Mouse (Mus musculus): ENCODE results near the gene Gm4498. TPM values are rescaled to one million over a fixed set of nuclear protein-coding genes. Genes with fewer than 3 reads are reported as not detected.
"Not testable (repeated sequence)": the region's sequence is repeated elsewhere in the genome, so short reads cannot be mapped to it uniquely, and the experiment has no call there.

Gene Gm4498
- polyA plus RNA-seq (2012; ENCODE audit: insufficient read depth, low replicate concordance), result not detected in 2 replicates

DNA sequence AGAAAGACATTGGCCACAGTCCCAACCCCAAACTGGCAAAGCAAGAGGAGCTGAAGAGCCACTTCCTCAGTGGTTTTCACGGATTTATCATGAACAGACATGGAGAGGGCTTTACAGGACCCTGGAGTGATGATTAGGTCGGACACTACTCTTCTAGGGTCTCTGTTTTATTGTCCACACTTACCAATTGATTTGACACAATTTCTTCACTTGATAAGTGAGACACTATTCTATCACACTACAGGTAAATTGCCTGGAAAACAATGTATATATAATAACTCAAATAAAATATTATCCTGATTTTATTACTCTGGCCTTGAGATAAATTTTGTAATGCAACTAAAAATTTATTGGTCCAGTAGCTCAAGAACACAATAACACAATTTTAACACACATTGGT, at the start of gene Gm4498:
Gm4498 (minus strand) TSS at position 101 of the 400 bp plus-strand sequence.
- H3K4me1 ChIP-seq; H3K36me3 ChIP-seq (replicated peaks; ENCODE audit: low read length); H3K9me3 ChIP-seq; H3K27me3 ChIP-seq (replicated peaks); H3K4me3 ChIP-seq (replicated peaks): not testable (repeated sequence)

GRCm38 (mm10) chr7:20262734-20263133, 29.1 kb upstream of the Gm4498 start, which contains the start of gene Gm5890:
Gm5890 (minus strand) TSS chr7:20262834.
- not testable (repeated sequence) for H3K4me3 ChIP-seq (replicated peaks); H3K9me3 ChIP-seq; H3K27me3 ChIP-seq (replicated peaks); H3K36me3 ChIP-seq (replicated peaks; ENCODE audit: low read length); H3K4me1 ChIP-seq

DNA sequence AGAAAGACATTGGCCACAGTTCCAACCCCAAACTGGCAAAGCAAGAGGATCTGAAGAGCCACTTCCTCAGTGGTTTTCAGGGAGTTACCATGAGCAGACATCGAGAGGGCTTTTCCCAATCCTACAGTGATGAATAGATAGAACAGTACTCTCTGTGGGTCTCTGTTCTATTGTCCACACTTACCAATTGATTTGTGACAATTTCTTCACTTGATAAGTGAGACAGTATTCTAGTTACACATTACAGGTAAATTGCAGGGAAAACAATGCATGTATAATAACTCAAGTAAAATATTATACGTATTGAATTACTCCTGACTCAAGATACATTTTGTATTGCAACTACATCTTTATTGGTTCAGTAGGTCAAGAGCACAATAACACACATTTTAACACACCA, 28.1 kb downstream of the Gm4498 start, which contains the start of gene Gm6164:
Gm6164 (minus strand) TSS at position 101 of the 400 bp plus-strand sequence.
- not testable (repeated sequence) for H3K27me3 ChIP-seq (replicated peaks); H3K36me3 ChIP-seq (replicated peaks; ENCODE audit: low read length); H3K9me3 ChIP-seq; H3K4me3 ChIP-seq (replicated peaks); H3K4me1 ChIP-seq

- not testable (repeated sequence) for H3K27me3 ChIP-seq (replicated peaks); H3K36me3 ChIP-seq (replicated peaks; ENCODE audit: low read length); H3K9me3 ChIP-seq; H3K4me3 ChIP-seq (replicated peaks); H3K4me1 ChIP-seq
Observed at GRCm38 (mm10) chr7:20193410-20193809, 40.2 kb downstream of the Gm4498 start, which contains the start of gene Vmn1r95. Vmn1r95 (plus strand) TSS chr7:20193710.

Other genes starting within 250 kb of the Gm4498 start
- gene Nlrp9b, start 242.4 kb downstream of the Gm4498 start, polyA plus RNA-seq (2012; ENCODE audit: insufficient read depth, low replicate concordance), result not detected in 2 replicates
- gene Vmn1r91, start 134.1 kb downstream of the Gm4498 start, polyA plus RNA-seq (2012; ENCODE audit: insufficient read depth, low replicate concordance), result not detected in 2 replicates
- not detected in 2 replicates for gene Gm16442, start 111.2 kb downstream of the Gm4498 start, polyA plus RNA-seq (2012; ENCODE audit: insufficient read depth, low replicate concordance)
- gene Vmn1r93, start 94.7 kb downstream of the Gm4498 start, polyA plus RNA-seq (2012; ENCODE audit: insufficient read depth, low replicate concordance), result not detected in 2 replicates
- gene Vmn1r94, start 65.5 kb downstream of the Gm4498 start, polyA plus RNA-seq (2012; ENCODE audit: insufficient read depth, low replicate concordance), result not detected in 2 replicates
- not detected in 2 replicates for gene Vmn1r95, start 40.1 kb downstream of the Gm4498 start, polyA plus RNA-seq (2012; ENCODE audit: insufficient read depth, low replicate concordance)
- gene Gm6164, start 28.2 kb downstream of the Gm4498 start, polyA plus RNA-seq (2012; ENCODE audit: insufficient read depth, low replicate concordance), result not detected in 2 replicates
- gene Gm5890, start 29.0 kb upstream of the Gm4498 start, polyA plus RNA-seq (2012; ENCODE audit: insufficient read depth, low replicate concordance), result not detected in 2 replicates
- gene Gm4133, start 100.2 kb upstream of the Gm4498 start, polyA plus RNA-seq (2012; ENCODE audit: insufficient read depth, low replicate concordance), result not detected in 2 replicates
- not detected in 2 replicates for gene Gm5728, start 141.6 kb upstream of the Gm4498 start, polyA plus RNA-seq (2012; ENCODE audit: insufficient read depth, low replicate concordance)
- gene Vmn1r100, start 184.1 kb upstream of the Gm4498 start, polyA plus RNA-seq (2012; ENCODE audit: insufficient read depth, low replicate concordance), result not detected in 2 replicates
- gene Vmn1r101, start 208.8 kb upstream of the Gm4498 start, polyA plus RNA-seq (2012; ENCODE audit: insufficient read depth, low replicate concordance), result not detected in 2 replicates
- not detected in 2 replicates for gene Gm10670, start 241.1 kb upstream of the Gm4498 start, polyA plus RNA-seq (2012; ENCODE audit: insufficient read depth, low replicate concordance)